Mouse (Mus musculus): ENCODE data around the gene 9230104L09Rik.

DNA sequence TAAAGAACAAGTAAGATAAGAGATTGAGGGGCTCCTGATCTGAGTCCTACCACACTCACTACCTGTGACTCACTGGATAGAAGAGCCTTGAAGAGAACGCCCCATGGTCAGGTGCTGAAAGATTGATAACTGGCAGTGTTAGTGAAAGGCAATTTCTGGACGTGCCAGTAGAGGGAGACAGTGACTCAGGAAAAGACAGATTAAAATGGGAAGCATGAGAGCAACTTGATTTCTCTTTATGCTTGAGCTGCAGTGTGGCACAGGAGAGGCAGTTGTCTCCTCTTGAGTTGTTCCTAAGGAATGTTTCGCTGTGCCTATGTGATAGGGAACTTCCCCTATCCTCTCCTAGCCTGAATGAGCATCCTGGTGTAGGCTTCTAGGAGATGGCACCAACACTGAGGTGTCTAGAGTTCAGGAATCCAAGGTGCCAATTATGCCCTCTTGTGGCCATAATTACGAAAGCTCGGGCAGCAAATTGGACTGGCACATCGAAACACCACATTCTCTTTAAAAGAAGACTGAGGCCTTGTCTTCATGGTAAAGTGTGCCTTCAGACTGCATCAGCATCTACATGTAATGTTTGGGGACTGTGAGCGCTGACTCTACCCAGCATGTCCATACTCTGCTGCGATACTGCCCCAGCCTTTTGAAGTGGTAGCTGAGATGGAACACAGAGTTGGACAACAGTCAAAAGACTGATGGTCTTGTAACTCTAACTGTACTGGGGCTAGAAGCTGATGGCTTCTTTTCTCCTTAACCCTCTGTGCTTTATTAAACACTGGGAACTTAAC lies 13.5 kb downstream of the 9230104L09Rik start:
- TF ChIP-seq POLR2A (IDR thresholded peaks at IDR 0.05; ENCODE audit: insufficient read depth, low read depth, low read length) (no peak), CTCF (IDR thresholded peaks at IDR 0.05; ENCODE audit: insufficient read depth, low read depth, low read length) (no peak)

Measured in olfactory bulb, adult 2 months (tissue).